Mouse (Mus musculus) cerebellum, adult 2 months (tissue): ENCODE measurements around the gene Tnxb.

Experiments used
- CTCF ChIP-seq: fragments of 200-500 bp; IDR thresholded peaks from 2 replicates; pipeline ENCODE4 v1.5.1; 2011; ENCODE audit warnings: low read depth, mild to moderate bottlenecking, control low read depth, low read length, moderate library complexity, borderline replicate concordance; ENCODE audit not compliant: insufficient read depth
- POLR2A ChIP-seq: fragments of 200-500 bp; IDR thresholded peaks from 2 replicates; pipeline ENCODE4 v1.6.1; 2011; ENCODE audit warnings: low read length, control low read depth, borderline replicate concordance; ENCODE audit not compliant: insufficient read depth

GRCm38 (mm10) chr17:34744206-34744605 lies 73.9 kb downstream of the Tnxb start:
- no peak for TF ChIP-seq CTCF
- no peak for TF ChIP-seq POLR2A
